Mouse (Mus musculus) midbrain, embryonic 10.5 days (tissue): ENCODE measurements at regions not wholly inside any gene's neighbourhood (a gene's known extent, or its start where the extent isn't known, plus 50 kb on each side); places are given as distances from the start of the nearest gene placed in this dataset.
A peak's percentile ranks its signal among the peaks of the same experiment; 100 is the strongest.

Experiments used
- DNase-seq: peaks from one replicate; pipeline ENCODE4 v3.0.0-alpha.2; 2017; ENCODE audit warnings: low spot score
- H3K27ac ChIP-seq: fragments of 300-500 bp; sonication (generic); replicated peaks from 2 replicates; pipeline ENCODE4 v1.5.1; 2016; ENCODE audit warnings: mild to moderate bottlenecking
- H3K27me3 ChIP-seq: fragments of 300-500 bp; sonication (generic); 2 replicates; pipeline ENCODE4 v1.6.1; 2016; ENCODE audit warnings: low read depth, mild to moderate bottlenecking; ENCODE audit not compliant: poor library complexity, severe bottlenecking
- H3K36me3 ChIP-seq: fragments of 300-500 bp; sonication (generic); 2 replicates; pipeline ENCODE4 v1.6.1; 2016; ENCODE audit warnings: mild to moderate bottlenecking, moderate library complexity
- H3K4me1 ChIP-seq: fragments of 300-500 bp; sonication (generic); 2 replicates; pipeline ENCODE4 v1.6.1; 2016
- H3K4me3 ChIP-seq: fragments of 300-500 bp; sonication (generic); 2 replicates; pipeline ENCODE4 v1.5.1; 2016; ENCODE audit warnings: mild to moderate bottlenecking, moderate library complexity
- H3K9me3 ChIP-seq: fragments of 300-500 bp; sonication (generic); replicated peaks from 2 replicates; pipeline ENCODE4 v1.6.1; 2016; ENCODE audit warnings: mild to moderate bottlenecking
- WGBS: fragments of 180-500 bp; shearing (Covaris S2); methylation state at CpG from one replicate; pipeline ENCODE4 v1.1.7; 2016; 5-methylcytosine and 5-hydroxymethylcytosine counted together

DNA sequence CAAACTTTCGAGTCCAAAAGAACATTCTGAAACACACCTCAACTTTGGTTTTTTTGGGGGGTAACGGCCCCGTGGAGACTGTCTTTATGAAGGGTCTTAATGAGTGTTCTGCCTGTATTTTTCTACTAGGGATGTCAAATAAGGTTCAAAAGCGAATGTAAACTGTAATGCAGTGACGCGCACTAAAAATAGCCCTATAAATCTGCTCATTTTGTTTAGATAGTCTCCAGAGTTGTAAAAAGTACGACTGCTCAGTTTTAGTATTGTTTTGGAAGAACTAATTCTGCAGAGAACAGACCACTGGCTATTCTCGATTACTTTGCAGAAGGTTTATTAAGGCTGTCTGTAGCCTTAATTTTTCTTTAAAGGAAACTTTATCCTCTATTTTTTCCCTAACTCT lies 68.6 kb upstream of the BC052040 start:
- peaks cover 29% of the 10 kb centered on the region for H3K4me1 ChIP-seq
- DNase-seq, result no peak
- WGBS, result 87% methylated on average over 8 of the region's 8 CpGs

DNA sequence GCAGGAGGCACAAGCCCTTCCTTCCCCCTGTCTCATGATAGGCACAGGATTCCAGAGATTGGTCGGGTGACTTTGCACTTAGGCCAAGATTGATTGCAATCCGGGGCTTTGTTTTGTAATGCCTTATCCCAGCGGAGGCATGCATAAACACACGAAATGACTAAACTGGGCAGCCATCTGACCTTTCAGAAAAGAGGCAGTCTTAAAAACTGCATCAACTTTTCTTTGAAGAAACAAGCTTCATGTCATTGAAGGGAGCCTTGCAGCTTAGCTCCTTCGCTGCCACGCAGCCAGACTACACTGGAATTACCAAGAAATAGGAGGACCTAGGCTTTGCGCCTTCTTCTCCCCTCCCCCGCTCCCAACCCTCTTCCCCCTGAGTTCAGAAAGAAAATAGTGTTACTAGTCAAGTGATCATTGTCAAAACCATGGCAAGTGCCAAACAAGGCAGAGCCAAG lies 67.7 kb upstream of the BC052040 start:
- H3K4me1 ChIP-seq, result peaks cover 29% of the 10 kb centered on the region
- H3K9me3 ChIP-seq, result no peaks in the 10 kb centered on the region
- 9% methylated on average over 8 of the region's 8 CpGs for WGBS
- no peak overlapping the region for H3K4me3 ChIP-seq
- H3K36me3 ChIP-seq, result no peaks in the 10 kb centered on the region
- no peak overlapping the region for H3K27ac ChIP-seq
- DNase-seq, result peak; percentile 27
- peaks cover 12% of the 10 kb centered on the region for H3K27me3 ChIP-seq

More for the DNA sequence above, 68.6 kb upstream of the BC052040 start:
- Histone ChIP-seq H3K27ac (no peak overlapping the region), H3K27me3 (peaks cover 12% of the 10 kb centered on the region), H3K36me3 (no peaks in the 10 kb centered on the region), H3K9me3 (no peaks in the 10 kb centered on the region), H3K4me3 (no peak overlapping the region)

DNA sequence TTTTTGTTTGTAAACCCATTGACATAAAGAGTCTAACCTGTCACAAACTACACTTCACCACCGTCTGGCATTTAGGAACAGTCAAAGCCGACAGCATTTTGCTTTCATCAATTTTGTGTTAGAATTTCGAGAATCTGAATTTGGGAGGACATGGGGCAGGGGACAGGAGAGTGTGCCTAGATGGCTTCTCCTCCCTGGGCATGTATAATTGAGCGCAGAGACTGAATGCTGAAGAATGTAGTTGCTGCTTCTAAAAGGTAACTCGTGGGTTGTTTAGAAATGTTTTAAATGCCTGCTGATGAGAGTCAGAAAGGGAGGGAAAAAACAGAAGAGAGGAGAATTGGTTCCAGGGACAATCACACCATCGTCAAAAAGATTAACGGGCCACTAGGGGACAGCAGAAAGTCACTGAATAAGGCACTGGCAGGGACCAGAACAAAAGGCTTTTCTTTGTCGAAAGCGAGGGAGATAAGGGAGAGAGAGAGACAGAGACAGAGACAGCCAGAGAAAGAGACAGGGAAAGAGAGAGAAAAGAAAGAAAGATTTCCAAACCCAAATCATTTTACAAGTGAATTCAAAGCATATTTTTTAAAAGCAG lies 66.6 kb upstream of the BC052040 start:
- H3K27ac ChIP-seq, result no peak overlapping the region
- H3K27me3 ChIP-seq, result peaks cover 12% of the 10 kb centered on the region
- no peaks in the 10 kb centered on the region for H3K36me3 ChIP-seq
- peaks cover 22% of the 10 kb centered on the region for H3K4me1 ChIP-seq
- no peak overlapping the region for H3K4me3 ChIP-seq
- DNase-seq, result peak; percentile 46
- whole genome bisulfite sequencing, result 15% methylated on average over 9 of the region's 9 CpGs
- H3K9me3 ChIP-seq, result no peaks in the 10 kb centered on the region

DNA sequence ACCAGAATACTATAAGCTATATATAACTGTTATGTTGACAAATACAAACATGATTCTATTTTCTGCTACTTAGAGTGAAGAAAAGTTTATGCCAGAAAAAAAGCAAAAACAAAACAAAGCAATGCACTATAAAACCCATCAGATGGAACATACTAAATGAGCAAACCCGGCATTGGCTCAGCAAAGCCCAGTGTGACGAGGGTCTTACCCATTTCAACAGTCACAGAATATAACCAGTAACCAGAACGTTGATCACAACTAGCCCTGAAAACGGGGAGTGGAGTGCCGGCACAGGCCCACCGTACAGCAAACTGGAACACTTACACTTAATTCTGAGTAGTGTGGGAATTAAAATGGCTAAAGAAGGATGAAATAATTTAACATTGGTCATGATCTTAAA lies 66.0 kb upstream of the BC052040 start:
- no peak overlapping the region for H3K27ac ChIP-seq
- H3K4me1 ChIP-seq, result peaks cover 21% of the 10 kb centered on the region
- no peak for DNase-seq
- no peaks in the 10 kb centered on the region for H3K36me3 ChIP-seq
- WGBS, result 79% methylated on average over 6 of the region's 6 CpGs
- H3K27me3 ChIP-seq, result peaks cover 12% of the 10 kb centered on the region
- no peak overlapping the region for H3K4me3 ChIP-seq
- H3K9me3 ChIP-seq, result no peaks in the 10 kb centered on the region

DNA sequence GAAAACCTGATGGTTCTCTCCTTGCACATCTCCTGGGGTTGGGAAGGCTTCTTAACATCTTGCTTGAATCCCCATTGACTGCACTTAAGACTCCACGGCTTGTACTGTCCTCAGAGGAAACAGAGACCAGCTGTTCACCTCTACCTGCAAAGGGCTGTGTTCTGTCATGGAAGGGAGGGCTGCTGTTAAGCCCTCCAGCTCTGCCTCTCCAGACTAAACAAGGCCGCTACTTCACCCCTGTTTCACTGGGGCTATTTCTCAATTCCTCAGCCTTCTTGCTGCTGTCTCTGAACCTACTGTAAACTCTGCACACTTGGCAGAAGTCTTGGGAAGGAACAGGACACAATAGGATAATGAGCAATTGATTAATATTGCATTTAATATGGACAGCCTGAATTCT lies 64.7 kb upstream of the BC052040 start:
- no peak overlapping the region for H3K27ac ChIP-seq

DNA sequence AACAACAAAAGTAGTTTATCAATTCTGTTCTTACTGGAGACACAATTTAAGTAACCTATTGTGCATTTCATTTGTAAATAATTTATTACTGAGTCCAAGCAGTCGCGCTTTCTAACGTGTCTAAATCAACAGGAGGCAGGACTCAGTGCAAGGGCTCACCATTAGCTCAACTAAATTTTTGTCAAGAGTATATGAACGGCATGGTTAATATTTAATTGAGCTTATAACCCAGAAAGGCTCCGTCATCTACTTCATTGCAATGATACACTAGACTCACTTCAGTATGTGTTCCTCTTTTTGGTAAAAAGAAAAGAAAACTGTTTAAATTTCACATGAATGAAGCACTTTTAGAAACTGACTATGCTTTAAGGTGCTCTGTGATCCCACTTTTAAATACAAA lies 61.5 kb upstream of the BC052040 start:
- DNase-seq, result no peak
- Histone ChIP-seq H3K27ac (no peak overlapping the region), H3K27me3 (peaks cover 9% of the 10 kb centered on the region; the same call in 1 of the 2 replicates), H3K9me3 (no peaks in the 10 kb centered on the region), H3K4me3 (no peak overlapping the region), H3K36me3 (no peaks in the 10 kb centered on the region), H3K4me1 (peaks cover 7% of the 10 kb centered on the region)
- WGBS, result 86% methylated on average over 5 of the region's 5 CpGs

More for the DNA sequence above, 64.7 kb upstream of the BC052040 start:
- Histone ChIP-seq H3K36me3 (no peaks in the 10 kb centered on the region), H3K4me1 (peaks cover 22% of the 10 kb centered on the region), H3K27me3 (peaks cover 16% of the 10 kb centered on the region), H3K9me3 (no peaks in the 10 kb centered on the region), H3K4me3 (no peak overlapping the region)
- no peak for DNase-seq
- 71% methylated on average over 2 of the region's 2 CpGs for WGBS

DNA sequence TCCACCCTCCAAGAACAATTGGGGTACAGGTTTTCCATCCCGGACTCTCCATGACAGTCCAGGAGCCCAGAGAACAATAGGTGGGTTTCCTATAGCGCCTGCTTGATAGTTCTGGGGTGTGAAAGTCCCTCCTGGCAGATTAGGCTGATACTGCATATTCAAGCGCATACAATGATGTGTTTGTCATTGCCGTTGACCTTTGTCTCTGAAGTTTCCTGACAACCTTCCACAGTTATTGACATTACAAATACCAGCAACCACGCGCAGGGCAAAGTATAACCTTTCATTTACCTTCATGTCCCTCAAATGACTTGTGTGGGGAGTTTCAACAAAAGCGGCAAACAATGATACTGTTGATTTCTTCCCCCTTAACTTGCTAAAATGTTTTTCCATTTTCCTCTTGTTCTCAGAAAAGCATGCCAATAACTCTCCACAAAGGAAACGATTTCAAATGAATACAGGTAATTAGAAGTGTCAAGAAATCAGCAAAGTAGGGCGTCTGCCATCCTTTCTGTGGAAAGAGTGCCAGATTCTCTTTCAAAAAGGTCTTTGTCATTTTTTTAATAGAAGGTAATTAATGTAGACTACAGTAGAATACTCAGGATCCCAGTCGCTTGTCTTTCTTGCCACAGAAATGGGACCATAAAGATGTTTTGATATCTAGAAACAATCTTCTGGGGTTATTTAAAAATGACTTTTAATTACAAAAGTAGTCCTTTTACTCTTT lies 60.9 kb upstream of the BC052040 start:
- H3K9me3 ChIP-seq, result no peaks in the 10 kb centered on the region
- no peak overlapping the region for H3K4me3 ChIP-seq
- H3K27me3 ChIP-seq, result peaks cover 9% of the 10 kb centered on the region; the same call in 1 of the 2 replicates
- DNase-seq, result no peak
- H3K27ac ChIP-seq, result no peak overlapping the region
- peaks cover 4% of the 10 kb centered on the region for H3K4me1 ChIP-seq
- no peaks in the 10 kb centered on the region for H3K36me3 ChIP-seq
- WGBS, result 64% methylated on average over 10 of the region's 10 CpGs

DNA sequence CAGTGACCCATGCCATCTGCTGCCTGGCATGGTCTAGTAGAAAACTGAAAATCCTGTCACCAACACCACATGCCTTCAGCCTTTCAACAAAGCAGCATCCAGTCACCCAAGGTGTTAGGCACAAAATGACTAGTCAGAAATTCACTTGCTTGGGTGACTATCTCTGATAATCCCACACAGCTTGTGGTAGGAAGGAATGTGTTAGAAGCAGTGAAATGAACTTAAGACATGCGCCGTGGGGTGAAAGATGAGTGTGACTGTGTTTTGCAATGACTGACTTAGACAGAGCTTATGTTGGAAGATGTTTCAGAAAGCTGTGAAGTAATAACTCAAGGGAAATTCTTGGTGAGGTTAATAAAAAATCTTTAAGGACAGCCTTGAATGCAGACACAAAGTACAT lies 51.6 kb upstream of the BC052040 start:
- 86% methylated on average over 2 of the region's 2 CpGs for WGBS
- H3K27ac ChIP-seq, result no peak overlapping the region
- no peaks in the 10 kb centered on the region; the same call in 1 of the 2 replicates for H3K27me3 ChIP-seq

More for the DNA sequence above, 51.6 kb upstream of the BC052040 start:
- DNase-seq, result no peak
- Histone ChIP-seq H3K4me3 (no peak overlapping the region), H3K36me3 (no peaks in the 10 kb centered on the region), H3K9me3 (no peaks in the 10 kb centered on the region), H3K4me1 (no peaks in the 10 kb centered on the region)
